Mouse (Mus musculus): ENCODE data around the gene 4933407L21Rik.

GRCm38 (mm10) chr1:85882003-85882402 lies 46.3 kb upstream of the 4933407L21Rik start:
- TF ChIP-seq GATA1 (IDR thresholded peaks at IDR 0.05; ENCODE audit: borderline replicate concordance, low read length) (no peak), FLI1 (IDR thresholded peaks at IDR 0.05; ENCODE audit: low read length) (no peak)
